Mouse (Mus musculus) forebrain, embryonic 13.5 days (tissue): ENCODE results near the gene Smpd3. TPM values are rescaled to one million over a fixed set of nuclear protein-coding genes. Genes with fewer than 3 reads are reported as not detected.

ENCODE experiments used
- ATAC-seq: fragments of 200-750 bp; cut with Nextera tagmentation; 2 replicates; pipeline ENCODE4 v1.8.0; 2017
- H3K27ac ChIP-seq: fragments of 300-500 bp; sonication (generic); 2 replicates; pipeline ENCODE4 v1.5.1; 2015; ENCODE audit warnings: inconsistent platforms, mild to moderate bottlenecking, moderate library complexity
- H3K27me3 ChIP-seq: fragments of 300-500 bp; sonication (generic); 2 replicates; pipeline ENCODE4 v1.6.1; 2015; ENCODE audit warnings: mild to moderate bottlenecking, inconsistent platforms
- H3K36me3 ChIP-seq: fragments of 300-500 bp; sonication (generic); 2 replicates; pipeline ENCODE4 v1.6.1; 2015; ENCODE audit warnings: mild to moderate bottlenecking, inconsistent platforms; ENCODE audit not compliant: poor library complexity, severe bottlenecking
- H3K4me1 ChIP-seq: fragments of 300-500 bp; sonication (generic); 2 replicates; pipeline ENCODE4 v1.6.1; 2015; ENCODE audit warnings: inconsistent platforms
- H3K4me2 ChIP-seq: fragments of 300-500 bp; sonication (generic); 2 replicates; pipeline ENCODE4 v1.6.1; 2015; ENCODE audit warnings: inconsistent platforms, mild to moderate bottlenecking, moderate library complexity
- H3K4me3 ChIP-seq: fragments of 300-500 bp; sonication (generic); 2 replicates; pipeline ENCODE4 v1.5.1; 2015; ENCODE audit warnings: mild to moderate bottlenecking, inconsistent platforms
- H3K9ac ChIP-seq: fragments of 300-500 bp; sonication (generic); 2 replicates; pipeline ENCODE4 v1.6.1; 2015; ENCODE audit warnings: mild to moderate bottlenecking, inconsistent platforms
- H3K9me3 ChIP-seq: fragments of 300-500 bp; sonication (generic); replicated peaks from 2 replicates; pipeline ENCODE4 v1.6.1; 2016; ENCODE audit warnings: inconsistent platforms
- WGBS: fragments of 180-500 bp; shearing (Covaris S2); methylation state at CpG from one replicate; pipeline ENCODE4 v1.1.7; 2015; 5-methylcytosine and 5-hydroxymethylcytosine counted together
- polyA plus RNA-seq: library from polyadenylated mRNA; unstranded; fragments of >200 nt; fragmentation: Nextera tagmentation; extraction: Ambion mirVana; gene quantifications from 2 replicates; pipeline ENCODE4 v1.2.1, GENCODE M21; 2015

The Smpd3 gene
- polyA plus RNA-seq, 1 experiment from 2014 or later = 31.4 TPM

DNA sequence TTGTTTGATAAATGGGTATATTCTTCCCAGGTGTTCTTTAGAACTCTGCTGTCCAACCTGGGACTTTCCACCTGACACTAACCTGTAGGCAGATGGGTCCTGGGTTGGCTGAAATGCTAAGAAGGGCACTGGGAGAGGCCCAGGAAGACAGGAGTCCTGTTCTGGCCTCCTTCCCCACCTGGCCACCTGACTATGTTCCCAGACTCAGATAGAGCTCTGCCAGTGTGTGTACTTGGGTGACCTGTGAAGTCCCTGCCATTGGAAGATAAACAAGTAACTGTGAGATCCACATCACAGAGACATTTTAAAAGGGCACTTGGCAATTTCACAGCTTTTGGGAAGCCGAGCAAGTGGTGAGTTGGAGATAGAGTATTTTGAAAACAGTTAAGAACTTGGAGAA, 31.7 kb downstream of the Smpd3 start:
- no peaks in the 10 kb centered on the region for H3K9me3 ChIP-seq
- no peak for ATAC-seq
- WGBS = 86% methylated on average over 1 of the region's 1 CpGs

DNA sequence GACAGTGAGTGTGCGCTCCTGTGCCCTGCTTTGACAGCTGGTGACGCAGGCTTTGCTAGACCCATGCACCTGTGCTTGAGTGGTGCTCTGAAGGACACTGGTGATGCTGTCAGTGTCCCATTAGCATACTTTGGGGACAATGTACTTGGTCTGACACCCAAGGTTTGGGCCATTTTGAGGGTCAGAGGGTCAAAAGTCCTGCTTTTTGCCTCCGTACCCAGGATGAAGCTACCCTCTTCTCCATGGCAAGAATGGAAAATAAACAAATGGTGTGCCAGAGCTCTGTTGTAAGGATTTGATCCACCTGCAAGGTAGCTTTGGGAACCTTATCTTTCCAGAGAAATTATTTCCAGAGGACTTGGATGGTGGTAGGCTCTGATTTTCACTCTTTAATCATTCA, 32.5 kb downstream of the Smpd3 start:
- Histone ChIP-seq H3K4me3 (no peak overlapping the region), H3K4me1 (peaks cover 16% of the 10 kb centered on the region), H3K36me3 (no peaks in the 10 kb centered on the region), H3K27me3 (no peaks in the 10 kb centered on the region), H3K27ac (no peak overlapping the region), H3K9ac (no peak overlapping the region), H3K4me2 (no peak overlapping the region), H3K9me3 (no peaks in the 10 kb centered on the region)
- WGBS = 95% methylated on average over 3 of the region's 3 CpGs
- ATAC-seq = no peak

More for the DNA sequence above, 31.7 kb downstream of the Smpd3 start:
- H3K4me3 ChIP-seq = no peak overlapping the region
- no peak overlapping the region for H3K9ac ChIP-seq
- no peak overlapping the region for H3K4me2 ChIP-seq
- peaks cover 8% of the 10 kb centered on the region for H3K4me1 ChIP-seq
- no peaks in the 10 kb centered on the region for H3K36me3 ChIP-seq
- no peaks in the 10 kb centered on the region for H3K27me3 ChIP-seq
- H3K27ac ChIP-seq = no peak overlapping the region

DNA sequence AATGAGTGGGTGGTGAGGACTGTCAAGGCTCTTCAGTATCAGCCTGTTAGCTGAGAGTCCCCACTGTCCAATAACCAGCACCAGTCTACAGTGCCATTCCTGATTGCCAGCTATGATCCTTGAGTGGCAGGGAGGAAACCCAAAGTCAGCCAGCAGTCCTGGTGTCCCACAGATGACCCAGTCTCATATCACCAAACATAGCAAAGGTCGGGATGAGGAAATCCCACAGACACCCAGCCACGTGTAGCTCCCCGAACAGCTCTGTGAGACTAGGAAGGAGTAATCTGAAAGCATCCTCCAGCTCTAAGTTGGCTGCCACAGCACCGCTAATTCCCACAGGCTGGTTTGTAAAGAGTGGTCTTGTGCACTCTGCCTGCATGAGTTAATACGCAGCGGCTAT, 33.5 kb downstream of the Smpd3 start:
- no peak overlapping the region for H3K4me2 ChIP-seq
- peaks cover 18% of the 10 kb centered on the region for H3K4me1 ChIP-seq
- H3K9me3 ChIP-seq = no peaks in the 10 kb centered on the region
- no peak overlapping the region for H3K27ac ChIP-seq
- H3K9ac ChIP-seq = no peak overlapping the region
- WGBS = 86% methylated on average over 6 of the region's 6 CpGs
- H3K36me3 ChIP-seq = no peaks in the 10 kb centered on the region
- ATAC-seq = no peak
- no peaks in the 10 kb centered on the region for H3K27me3 ChIP-seq
- no peak overlapping the region for H3K4me3 ChIP-seq

DNA sequence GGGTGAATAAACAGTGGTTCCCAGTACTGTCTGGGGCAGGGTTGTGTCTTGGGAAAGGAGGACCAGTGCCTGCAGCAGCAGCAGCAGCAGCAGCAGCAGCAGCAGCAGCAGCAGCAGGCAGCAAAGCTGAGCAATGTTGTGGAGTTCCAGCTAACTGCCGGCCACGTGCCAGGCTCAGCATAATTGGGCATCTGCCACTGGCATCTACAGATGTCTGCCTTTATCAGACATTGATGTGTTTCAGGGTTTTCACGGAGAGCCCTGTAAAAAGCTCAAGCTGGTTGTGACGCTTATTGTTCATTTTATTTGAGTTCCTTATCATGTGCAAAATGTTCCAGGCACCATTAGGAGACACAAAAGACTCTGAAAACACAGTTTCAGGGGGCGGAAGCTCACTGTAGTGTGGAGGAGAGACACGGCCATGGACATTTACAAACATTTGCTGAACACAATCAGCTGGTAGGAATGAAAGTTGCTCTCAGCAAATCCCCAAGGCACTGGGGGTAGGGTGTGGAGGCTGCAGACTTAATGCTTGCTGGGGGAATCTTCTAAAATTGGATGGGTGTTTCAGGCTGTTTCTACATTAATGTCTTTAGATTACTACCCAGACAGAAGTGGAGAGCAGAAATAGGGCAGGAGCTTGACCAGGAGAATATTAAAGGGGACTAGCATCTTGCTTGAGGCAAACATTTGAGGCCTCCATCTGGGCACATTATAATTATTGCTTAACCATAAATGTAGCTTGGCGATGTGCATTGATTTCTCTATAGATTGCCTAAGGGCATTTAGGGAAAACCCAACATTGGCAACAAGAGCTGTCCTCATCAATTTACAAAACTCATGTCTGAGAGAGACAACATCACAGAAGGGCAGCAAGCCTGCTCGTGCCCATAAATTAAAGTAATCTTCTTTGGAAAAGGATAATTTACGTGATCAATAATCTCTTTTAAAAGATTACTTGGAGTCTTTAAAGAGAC, 36.8 kb downstream of the Smpd3 start:
- H3K27ac ChIP-seq = peak overlapping the region; percentile 37
- no peak overlapping the region for H3K4me3 ChIP-seq
- H3K4me2 ChIP-seq = no peak overlapping the region
- H3K36me3 ChIP-seq = peaks cover 3% of the 10 kb centered on the region; the same call in 1 of the 2 replicates
- ATAC-seq = peak; percentile 55
- H3K27me3 ChIP-seq = no peaks in the 10 kb centered on the region
- H3K9ac ChIP-seq = peak overlapping the region; percentile 5; the same call in 1 of the 2 replicates
- WGBS = 55% methylated on average over 9 of the region's 9 CpGs
- H3K4me1 ChIP-seq = peaks cover 16% of the 10 kb centered on the region
- H3K9me3 ChIP-seq = no peaks in the 10 kb centered on the region

DNA sequence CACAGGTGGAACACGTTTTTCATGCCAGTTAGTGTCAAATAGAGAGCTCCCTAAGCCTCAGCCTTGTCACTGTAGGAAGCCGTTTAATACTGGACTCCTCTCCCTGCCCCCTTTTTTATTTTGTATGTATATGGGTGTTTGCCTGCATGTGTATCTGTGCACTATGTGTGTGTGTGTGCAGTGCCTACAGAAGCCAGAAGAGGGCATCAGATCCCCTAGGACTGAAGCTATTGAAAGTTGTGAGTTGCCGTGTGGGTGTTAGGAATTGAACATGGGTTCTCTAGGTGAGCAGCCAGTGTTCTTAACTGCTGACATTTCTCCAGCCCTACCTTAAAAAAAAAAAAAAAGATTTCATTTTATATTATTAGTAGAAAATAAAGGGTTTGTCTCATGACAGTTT, 38.1 kb downstream of the Smpd3 start:
- no peak overlapping the region for H3K9ac ChIP-seq
- no peak overlapping the region for H3K4me3 ChIP-seq
- 86% methylated on average over 3 of the region's 3 CpGs for WGBS
- peaks cover 3% of the 10 kb centered on the region; the same call in 1 of the 2 replicates for H3K36me3 ChIP-seq
- ATAC-seq = no peak
- no peak overlapping the region for H3K4me2 ChIP-seq
- no peaks in the 10 kb centered on the region for H3K27me3 ChIP-seq
- H3K27ac ChIP-seq = no peak overlapping the region
- H3K4me1 ChIP-seq = peaks cover 16% of the 10 kb centered on the region
- H3K9me3 ChIP-seq = no peaks in the 10 kb centered on the region

DNA sequence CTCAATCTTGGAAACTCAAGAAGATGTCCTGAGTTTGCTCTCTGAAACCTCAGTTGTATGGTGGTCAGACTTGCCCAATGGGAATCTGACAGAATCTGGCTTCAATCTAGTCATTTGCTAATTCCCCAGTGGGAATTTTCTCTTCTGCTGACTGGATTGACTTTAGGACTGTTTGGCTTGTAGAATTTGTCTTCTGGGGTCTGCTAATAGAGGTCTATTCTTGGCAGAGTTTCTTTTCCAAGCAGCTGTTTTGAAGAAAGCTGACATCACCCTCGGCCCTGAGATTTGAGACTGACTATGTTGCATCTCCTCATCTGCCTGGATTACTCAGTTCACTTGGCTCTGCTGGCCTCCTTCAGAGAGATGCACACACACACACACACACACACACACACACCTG, 38.9 kb downstream of the Smpd3 start:
- Histone ChIP-seq H3K36me3 (peaks cover 3% of the 10 kb centered on the region; the same call in 1 of the 2 replicates), H3K4me1 (peaks cover 16% of the 10 kb centered on the region), H3K9me3 (no peaks in the 10 kb centered on the region), H3K4me2 (no peak overlapping the region), H3K27me3 (no peaks in the 10 kb centered on the region), H3K27ac (no peak overlapping the region), H3K4me3 (no peak overlapping the region), H3K9ac (no peak overlapping the region)
- no peak for ATAC-seq
- 74% methylated on average over 1 of the region's 1 CpGs for WGBS

DNA sequence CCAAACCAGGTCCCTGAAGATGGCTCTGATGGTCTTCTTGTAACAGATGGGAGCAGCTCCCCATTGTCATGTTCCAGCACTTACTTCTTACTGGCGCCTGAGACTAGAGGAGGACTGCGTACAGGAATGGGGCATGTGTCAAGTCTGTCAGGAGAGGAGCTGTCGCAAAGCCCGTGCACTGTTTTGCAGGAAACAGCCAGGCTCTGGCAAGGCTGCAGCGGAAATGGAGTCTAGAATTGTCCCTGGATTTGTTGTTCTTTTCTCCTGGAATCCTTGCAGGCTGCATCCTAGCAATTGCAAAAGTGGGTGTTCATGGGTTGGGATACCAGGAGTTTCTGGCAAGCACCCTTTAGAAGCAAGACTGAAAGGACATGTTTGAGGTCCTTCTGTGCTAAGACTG, 39.5 kb downstream of the Smpd3 start:
- H3K9me3 ChIP-seq = no peaks in the 10 kb centered on the region
- no peak for ATAC-seq
- H3K4me2 ChIP-seq = no peak overlapping the region
- H3K4me3 ChIP-seq = no peak overlapping the region
- no peak overlapping the region for H3K27ac ChIP-seq
- no peak overlapping the region for H3K9ac ChIP-seq
- peaks cover 3% of the 10 kb centered on the region; the same call in 1 of the 2 replicates for H3K36me3 ChIP-seq
- peaks cover 16% of the 10 kb centered on the region for H3K4me1 ChIP-seq
- H3K27me3 ChIP-seq = no peaks in the 10 kb centered on the region
- WGBS = 78% methylated on average over 5 of the region's 5 CpGs

DNA sequence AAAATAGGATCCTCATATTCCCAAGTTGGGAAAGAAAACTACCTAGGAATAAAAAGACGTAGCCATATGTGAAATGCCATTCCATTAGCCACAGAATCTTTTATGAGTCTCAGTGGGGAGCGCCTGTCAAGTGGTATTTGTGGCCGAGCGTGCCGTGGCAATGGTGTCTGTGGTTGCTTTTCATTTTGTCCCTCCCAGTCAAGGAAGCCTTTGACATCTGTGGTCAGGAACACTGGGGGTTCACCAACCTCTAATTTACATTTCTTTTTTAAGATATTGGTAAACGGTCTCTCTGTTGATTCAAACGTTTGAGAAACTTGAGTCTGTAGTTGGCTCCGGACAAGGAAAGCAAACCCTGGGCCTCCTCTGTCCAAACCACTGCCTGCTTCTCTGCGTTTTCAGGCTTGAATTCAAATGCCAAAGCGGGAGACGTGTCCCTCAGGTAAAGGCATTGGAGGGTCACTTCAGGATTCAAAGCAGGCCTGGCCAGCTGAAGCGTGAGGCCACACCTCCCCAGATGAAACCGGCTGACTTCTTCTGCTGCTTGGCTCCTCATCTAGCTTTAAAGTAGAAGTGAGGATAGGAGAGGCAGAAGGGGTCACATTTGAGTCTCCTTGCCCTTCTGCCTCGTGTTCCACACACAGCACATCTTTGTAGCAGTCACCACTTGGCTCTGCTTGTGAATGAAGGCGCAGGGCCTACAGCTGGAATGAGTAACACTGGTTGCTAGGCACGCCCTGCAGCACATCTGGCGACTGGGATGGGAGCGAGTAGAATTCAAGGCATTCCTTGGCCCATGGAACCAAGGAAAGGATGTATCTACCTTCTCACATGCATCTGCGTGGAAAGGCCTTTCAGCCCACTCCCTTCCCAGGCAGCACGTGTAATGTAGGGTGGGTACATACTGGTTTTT, 45.0 kb downstream of the Smpd3 start:
- Histone ChIP-seq H3K4me1 (peaks cover 16% of the 10 kb centered on the region; the same call in 1 of the 2 replicates), H3K9me3 (no peaks in the 10 kb centered on the region), H3K9ac (no peak overlapping the region), H3K4me3 (no peak overlapping the region), H3K27ac (no peak overlapping the region), H3K36me3 (no peaks in the 10 kb centered on the region), H3K27me3 (no peaks in the 10 kb centered on the region), H3K4me2 (no peak overlapping the region)
- 66% methylated on average over 20 of the region's 20 CpGs for WGBS
- ATAC-seq = no peak

DNA sequence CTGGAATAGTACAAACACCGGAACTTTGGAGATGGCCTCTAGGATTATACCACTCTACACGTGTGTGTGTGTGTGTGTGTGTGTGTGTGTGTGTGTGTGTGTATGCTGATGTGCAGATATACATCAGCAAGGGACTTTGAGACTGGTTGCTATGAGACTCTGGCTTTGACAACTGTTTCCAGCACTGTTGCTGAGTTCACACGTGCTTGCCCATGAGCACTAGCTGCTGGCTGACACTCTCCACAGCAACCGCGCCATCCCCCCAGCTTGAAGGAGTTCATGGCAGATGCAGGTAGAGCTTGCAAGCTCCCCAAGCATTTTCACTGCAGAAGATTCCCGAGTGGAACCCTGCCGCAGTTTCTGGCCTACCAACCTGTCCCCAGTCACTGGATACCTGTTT, 48.3 kb downstream of the Smpd3 start:
- no peak overlapping the region for H3K27ac ChIP-seq
- H3K9ac ChIP-seq = no peak overlapping the region
- peaks cover 18% of the 10 kb centered on the region; the same call in 1 of the 2 replicates for H3K4me1 ChIP-seq
- H3K27me3 ChIP-seq = no peaks in the 10 kb centered on the region
- H3K36me3 ChIP-seq = peaks cover 8% of the 10 kb centered on the region; the same call in 1 of the 2 replicates
- H3K9me3 ChIP-seq = no peaks in the 10 kb centered on the region
- no peak overlapping the region for H3K4me3 ChIP-seq
- WGBS = 65% methylated on average over 7 of the region's 7 CpGs
- ATAC-seq = no peak
- no peak overlapping the region for H3K4me2 ChIP-seq

DNA sequence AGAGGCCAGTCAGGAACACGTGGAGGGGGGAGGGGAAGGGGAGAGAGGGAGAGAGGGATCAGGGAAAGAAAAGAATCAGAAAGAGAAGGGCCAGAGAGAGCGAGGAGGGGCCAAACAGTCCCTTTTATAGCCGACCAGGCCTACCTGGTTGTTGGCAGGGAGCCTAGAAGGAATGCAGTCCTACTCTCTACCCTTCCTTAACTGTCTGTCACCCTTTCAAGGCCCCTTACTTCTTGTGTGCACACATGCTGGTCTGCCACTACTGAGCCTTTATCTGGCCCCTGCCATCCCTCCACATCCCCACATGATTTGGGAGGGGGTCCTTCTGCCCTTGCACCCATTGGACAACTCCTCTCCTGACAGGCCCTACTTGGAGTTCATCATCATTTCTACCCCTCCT, 49.1 kb downstream of the Smpd3 start:
- peaks cover 18% of the 10 kb centered on the region; the same call in 1 of the 2 replicates for H3K4me1 ChIP-seq
- 23% methylated on average over 2 of the region's 3 CpGs for WGBS
- no peak overlapping the region for H3K4me3 ChIP-seq
- no peaks in the 10 kb centered on the region for H3K9me3 ChIP-seq
- H3K4me2 ChIP-seq = no peak overlapping the region
- no peak for ATAC-seq
- H3K36me3 ChIP-seq = peaks cover 11% of the 10 kb centered on the region; the same call in 1 of the 2 replicates
- H3K27me3 ChIP-seq = no peaks in the 10 kb centered on the region
- no peak overlapping the region for H3K9ac ChIP-seq
- H3K27ac ChIP-seq = no peak overlapping the region

DNA sequence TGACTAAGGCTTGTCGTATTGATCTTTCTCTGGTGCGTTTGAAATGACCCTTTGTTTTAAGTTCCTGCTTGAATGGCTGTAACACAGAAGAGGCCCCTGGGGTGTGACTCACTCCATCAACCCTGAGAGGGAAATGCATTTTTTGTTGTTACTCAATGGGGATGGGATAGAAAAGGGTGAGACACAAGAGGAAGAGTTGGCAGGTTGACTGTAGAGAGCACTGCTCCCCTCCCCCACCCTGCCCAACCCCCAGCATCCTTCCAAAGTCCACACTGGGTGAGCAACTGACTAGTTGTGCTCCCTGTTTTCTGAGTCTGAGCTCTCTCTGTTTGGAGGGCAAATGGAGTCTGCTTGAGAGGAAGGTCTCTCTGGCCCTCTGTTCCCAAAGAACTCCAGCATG, 50.3 kb downstream of the Smpd3 start:
- no peak overlapping the region for H3K9ac ChIP-seq
- no peak overlapping the region for H3K4me3 ChIP-seq
- no peak for ATAC-seq
- H3K4me2 ChIP-seq = no peak overlapping the region
- WGBS = 10% methylated on average over 2 of the region's 2 CpGs
- peaks cover 12% of the 10 kb centered on the region; the same call in 1 of the 2 replicates for H3K4me1 ChIP-seq
- H3K36me3 ChIP-seq = peaks cover 16% of the 10 kb centered on the region; the same call in 1 of the 2 replicates
- H3K27me3 ChIP-seq = no peaks in the 10 kb centered on the region
- no peak overlapping the region for H3K27ac ChIP-seq
- no peaks in the 10 kb centered on the region for H3K9me3 ChIP-seq

DNA sequence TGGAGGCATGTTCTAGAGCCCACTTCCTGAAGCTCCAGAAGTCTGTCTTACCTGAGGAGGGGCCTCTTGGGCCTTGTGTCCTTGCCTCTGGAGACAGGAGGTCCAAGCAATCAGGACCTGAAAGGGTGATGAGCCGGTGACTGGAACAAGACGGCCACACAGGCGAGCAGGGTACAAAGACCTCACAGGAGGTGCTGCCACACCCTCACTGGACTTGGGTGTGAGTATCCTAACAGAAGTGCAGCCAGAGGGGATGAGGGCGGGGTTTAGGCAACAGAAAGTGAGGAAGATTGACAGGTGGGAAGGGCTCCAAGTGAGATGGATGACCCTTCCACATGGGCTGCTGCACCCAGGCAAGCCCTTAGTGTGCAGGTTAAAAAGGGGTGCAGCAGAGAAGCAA, 56.9 kb downstream of the Smpd3 start:
- 54% methylated on average over 4 of the region's 4 CpGs for WGBS

More for the DNA sequence above, 56.9 kb downstream of the Smpd3 start:
- no peak overlapping the region for H3K9ac ChIP-seq
- H3K27ac ChIP-seq = no peak overlapping the region
- no peaks in the 10 kb centered on the region for H3K27me3 ChIP-seq
- peaks cover 32% of the 10 kb centered on the region; the same call in 1 of the 2 replicates for H3K36me3 ChIP-seq
- no peak overlapping the region for H3K4me3 ChIP-seq
- no peak overlapping the region for H3K4me2 ChIP-seq
- no peak for ATAC-seq
- no peaks in the 10 kb centered on the region for H3K4me1 ChIP-seq
- H3K9me3 ChIP-seq = no peaks in the 10 kb centered on the region
